Mouse (Mus musculus): ENCODE measurements around the gene Slc10a7. TPM values are rescaled to one million over a fixed set of nuclear protein-coding genes. Genes with fewer than 3 reads are reported as not detected.
"Not testable (repeated sequence)": the region's sequence is repeated elsewhere in the genome, so short reads cannot be mapped to it uniquely, and the experiment has no call there.

Gene Slc10a7
- polyA plus RNA-seq, 2 experiments, result 13.1 to 20.9 TPM

- H3K27me3 ChIP-seq (ENCODE audit: control insufficient read depth, insufficient read depth, low read length), result no peaks in the 10 kb centered on the region
- DNase-seq (ENCODE audit: low spot score), result no peak
- no peak for ATAC-seq (ENCODE audit: low FRiP score, low read depth)
Measured at GRCm38 (mm10) chr8:78714880-78715279, 205.7 kb downstream of the Slc10a7 start.

GRCm38 (mm10) chr8:78716546-78716945, 207.4 kb downstream of the Slc10a7 start:
- no peak overlapping the region for H3K27ac ChIP-seq (replicated peaks; ENCODE audit: low read depth, low read length)
- WGBS, result 91% methylated on average over 7 of the region's 7 CpGs
- ATAC-seq (ENCODE audit: low FRiP score, low read depth) (no peak), DNase-seq (ENCODE audit: low spot score) (no peak)
- no peaks in the 10 kb centered on the region for H3K36me3 ChIP-seq (ENCODE audit: control insufficient read depth, insufficient read depth, low read length)
- H3K4me2 ChIP-seq (replicated peaks; ENCODE audit: low read depth, low read length, severe bottlenecking), result no peak overlapping the region
- H3K4me3 ChIP-seq (replicated peaks; ENCODE audit: low read length), result no peak overlapping the region
- no peak overlapping the region for H3K9ac ChIP-seq (ENCODE audit: low read depth, low read length, severe bottlenecking)
- TF ChIP-seq POLR2A (IDR thresholded peaks at IDR 0.05; ENCODE audit: borderline replicate concordance, extremely low read depth, insufficient read depth, insufficient read length), result no peak
- H3K9me3 ChIP-seq (ENCODE audit: control insufficient read depth, low read length), result peaks cover 4% of the 10 kb centered on the region; the same call in 1 of the 2 replicates
- H3K4me1 ChIP-seq (ENCODE audit: control insufficient read depth, insufficient read depth, low read length), result no peaks in the 10 kb centered on the region
- no peaks in the 10 kb centered on the region for H3K27me3 ChIP-seq (ENCODE audit: control insufficient read depth, insufficient read depth, low read length)

More at GRCm38 (mm10) chr8:78714880-78715279, 205.7 kb downstream of the Slc10a7 start:
- no peak for TF ChIP-seq POLR2A (IDR thresholded peaks at IDR 0.05; ENCODE audit: borderline replicate concordance, extremely low read depth, insufficient read depth, insufficient read length)
- Histone ChIP-seq H3K27ac (replicated peaks; ENCODE audit: low read depth, low read length) (no peak overlapping the region), H3K4me2 (replicated peaks; ENCODE audit: low read depth, low read length, severe bottlenecking) (no peak overlapping the region), H3K36me3 (ENCODE audit: control insufficient read depth, insufficient read depth, low read length) (no peaks in the 10 kb centered on the region), H3K9me3 (ENCODE audit: control insufficient read depth, low read length) (peaks cover 4% of the 10 kb centered on the region; the same call in 1 of the 2 replicates), H3K9ac (ENCODE audit: low read depth, low read length, severe bottlenecking) (no peak overlapping the region), H3K4me1 (ENCODE audit: control insufficient read depth, insufficient read depth, low read length) (no peaks in the 10 kb centered on the region), H3K4me3 (replicated peaks; ENCODE audit: low read length) (no peak overlapping the region)
- 73% methylated on average over 4 of the region's 4 CpGs for WGBS

GRCm38 (mm10) chr8:78717191-78717590, 208.0 kb downstream of the Slc10a7 start:
- 88% methylated on average over 10 of the region's 10 CpGs for WGBS

GRCm38 (mm10) chr8:78719279-78720040, 210.3 kb downstream of the Slc10a7 start:
- Histone ChIP-seq H3K4me1 (ENCODE audit: control insufficient read depth, insufficient read depth, low read length) (no peaks in the 10 kb centered on the region), H3K27ac (replicated peaks; ENCODE audit: low read depth, low read length) (no peak overlapping the region), H3K9me3 (ENCODE audit: control insufficient read depth, low read length) (peaks cover 4% of the 10 kb centered on the region; the same call in 1 of the 2 replicates), H3K4me3 (replicated peaks; ENCODE audit: low read length) (no peak overlapping the region), H3K9ac (ENCODE audit: low read depth, low read length, severe bottlenecking) (no peak overlapping the region), H3K36me3 (ENCODE audit: control insufficient read depth, insufficient read depth, low read length) (peaks cover 4% of the 10 kb centered on the region; the same call in 1 of the 2 replicates), H3K4me2 (replicated peaks; ENCODE audit: low read depth, low read length, severe bottlenecking) (no peak overlapping the region), H3K27me3 (ENCODE audit: control insufficient read depth, insufficient read depth, low read length) (no peaks in the 10 kb centered on the region)
- ATAC-seq (ENCODE audit: low FRiP score, low read depth) (no peak), DNase-seq (ENCODE audit: low spot score) (no peak)
- no peak for TF ChIP-seq POLR2A (IDR thresholded peaks at IDR 0.05; ENCODE audit: borderline replicate concordance, extremely low read depth, insufficient read depth, insufficient read length)
- WGBS, result 85% methylated on average over 10 of the region's 10 CpGs

More at GRCm38 (mm10) chr8:78717191-78717590, 208.0 kb downstream of the Slc10a7 start:
- H3K4me1 ChIP-seq (ENCODE audit: control insufficient read depth, insufficient read depth, low read length); H3K9me3 ChIP-seq (ENCODE audit: control insufficient read depth, low read length); H3K27me3 ChIP-seq (ENCODE audit: control insufficient read depth, insufficient read depth, low read length); DNase-seq (ENCODE audit: low spot score); H3K36me3 ChIP-seq (ENCODE audit: control insufficient read depth, insufficient read depth, low read length); H3K4me2 ChIP-seq (replicated peaks; ENCODE audit: low read depth, low read length, severe bottlenecking); H3K27ac ChIP-seq (replicated peaks; ENCODE audit: low read depth, low read length); H3K9ac ChIP-seq (ENCODE audit: low read depth, low read length, severe bottlenecking); ATAC-seq (ENCODE audit: low FRiP score, low read depth); H3K4me3 ChIP-seq (replicated peaks; ENCODE audit: low read length): not testable (repeated sequence)

GRCm38 (mm10) chr8:78720041-78720414, 210.9 kb downstream of the Slc10a7 start:
- Histone ChIP-seq H3K4me3 (replicated peaks; ENCODE audit: low read length) (no peak overlapping the region), H3K36me3 (ENCODE audit: control insufficient read depth, insufficient read depth, low read length) (peaks cover 4% of the 10 kb centered on the region; the same call in 1 of the 2 replicates), H3K9ac (ENCODE audit: low read depth, low read length, severe bottlenecking) (no peak overlapping the region), H3K27me3 (ENCODE audit: control insufficient read depth, insufficient read depth, low read length) (no peaks in the 10 kb centered on the region), H3K9me3 (ENCODE audit: control insufficient read depth, low read length) (peaks cover 4% of the 10 kb centered on the region; the same call in 1 of the 2 replicates), H3K27ac (replicated peaks; ENCODE audit: low read depth, low read length) (no peak overlapping the region), H3K4me2 (replicated peaks; ENCODE audit: low read depth, low read length, severe bottlenecking) (no peak overlapping the region), H3K4me1 (ENCODE audit: control insufficient read depth, insufficient read depth, low read length) (no peaks in the 10 kb centered on the region)
- DNase-seq (ENCODE audit: low spot score), result no peak
- ATAC-seq (ENCODE audit: low FRiP score, low read depth), result no peak
- TF ChIP-seq POLR2A (IDR thresholded peaks at IDR 0.05; ENCODE audit: borderline replicate concordance, extremely low read depth, insufficient read depth, insufficient read length), result no peak
- WGBS, result 48% methylated on average over 8 of the region's 8 CpGs

Measured in limb, embryonic 14.5 days (tissue).